Mouse (Mus musculus): ENCODE data around the gene Stk26. TPM values are rescaled to one million over a fixed set of nuclear protein-coding genes. Genes with fewer than 3 reads are reported as not detected.

Gene Stk26
- polyA plus RNA-seq (2012; rRNA removed): 6.5 and 7.0 TPM in 2 replicates

DNA sequence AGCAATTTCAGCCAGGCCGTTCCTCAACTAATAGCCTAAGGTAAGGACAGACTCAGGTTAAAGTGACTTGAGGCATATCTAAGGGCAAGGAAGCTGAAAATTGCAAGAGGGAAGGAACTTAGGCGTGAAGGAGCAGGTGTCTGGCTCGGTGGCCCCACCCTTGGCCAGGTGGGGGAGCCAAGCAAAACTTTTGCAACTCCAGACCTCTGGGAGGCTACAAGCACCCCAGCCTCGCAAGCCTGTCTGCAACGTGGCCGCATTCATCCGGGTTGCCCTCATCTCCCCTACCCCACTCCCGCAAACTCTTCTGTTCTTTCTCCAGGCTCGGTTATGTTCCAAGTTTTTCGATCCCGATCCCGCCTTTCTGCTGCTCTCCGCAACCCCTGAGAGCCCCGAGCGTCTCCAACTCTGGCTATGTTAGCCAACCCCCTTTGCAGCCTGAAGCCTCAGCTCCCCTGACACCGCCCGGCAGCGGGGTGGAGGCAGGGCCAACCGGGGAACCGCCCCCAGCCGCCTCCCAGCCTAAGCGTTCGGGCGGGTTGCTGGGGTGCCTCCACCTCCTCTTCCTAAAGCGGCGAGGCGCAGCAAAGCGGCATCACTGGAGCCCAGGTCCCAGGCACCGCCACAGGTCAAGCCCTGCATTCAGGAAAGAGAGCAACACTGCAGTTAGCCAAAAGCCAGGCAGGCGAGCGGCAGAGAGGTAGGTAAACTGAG lies at the start of gene Stk26:
Stk26 (plus strand) TSS at position 201 of the 714 bp plus-strand sequence.

DNA sequence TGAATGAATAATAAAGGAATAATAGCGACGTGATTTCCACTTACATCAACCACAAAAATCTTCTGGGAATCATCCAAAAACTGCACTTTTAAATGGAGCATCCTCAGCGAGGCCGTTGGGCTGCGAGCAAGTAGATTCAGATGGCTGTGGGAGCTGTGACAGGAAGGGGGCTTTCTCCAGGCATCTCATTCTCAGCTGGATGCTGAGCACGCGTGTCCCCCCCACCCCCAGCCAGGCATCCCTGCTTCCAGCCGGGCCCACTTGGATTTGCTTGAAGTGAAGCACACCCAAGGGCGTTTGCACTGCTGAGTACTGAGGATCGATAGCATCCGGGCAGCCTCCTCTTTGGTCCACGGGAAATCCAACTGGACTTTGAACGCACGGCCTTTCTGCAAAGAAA lies 101.8 kb downstream of the Stk26 start, which contains the start of gene Frmd7:
Frmd7 (minus strand) TSS at position 101 of the 400 bp plus-strand sequence.

Other genes with a start within 250 kb of the Stk26 start
- 0.03 TPM in 1 of 2 replicates, not detected in the other for gene Frmd7, start 101.7 kb downstream of the Stk26 start, polyA plus RNA-seq (2012; rRNA removed)
- gene Rap2c, start 177.0 kb downstream of the Stk26 start, polyA plus RNA-seq (2012; rRNA removed): 10.3 and 10.4 TPM in 2 replicates

Data from liver, embryonic 18 days (tissue).